Mouse (Mus musculus) heart, adult 2 months (tissue): ENCODE measurements around the gene Drd2. TPM values are rescaled to one million over a fixed set of nuclear protein-coding genes. Genes with fewer than 3 reads are reported as not detected.

Experiments used
- DNase-seq, 2 experiments: peaks; one replicate each; pipeline ENCODE4 v3.0.0; 2021
- H3K27ac ChIP-seq: fragments of 200-600 bp; 2 replicates; pipeline ENCODE4 v1.8.1; 2022
- H3K27me3 ChIP-seq: fragments of 200-500 bp; 2 replicates; pipeline ENCODE4 v1.6.1; 2012; ENCODE audit warnings: mild to moderate bottlenecking, low read length, inconsistent platforms, mixed read lengths; ENCODE audit not compliant: control insufficient read depth, insufficient read depth
- H3K36me3 ChIP-seq: fragments of 200-500 bp; 2 replicates; pipeline ENCODE4 v1.6.1; 2012; ENCODE audit warnings: low read length, inconsistent platforms; ENCODE audit not compliant: control insufficient read depth, insufficient read depth
- H3K4me1 ChIP-seq: fragments of 200-500 bp; 2 replicates; pipeline ENCODE4 v1.6.1; 2011; ENCODE audit warnings: low read length; ENCODE audit not compliant: control insufficient read depth, insufficient read depth
- H3K4me3 ChIP-seq: fragments of 200-600 bp; 2 replicates; pipeline ENCODE4 v1.8.1; 2022
- H3K79me2 ChIP-seq: fragments of 200-500 bp; replicated peaks from 2 replicates; pipeline ENCODE4 v1.6.1; 2012; ENCODE audit warnings: mild to moderate bottlenecking, inconsistent platforms, low read length, moderate library complexity, mixed read lengths; ENCODE audit not compliant: control insufficient read depth, insufficient read depth
- H3K9ac ChIP-seq: fragments of 200-500 bp; 2 replicates; pipeline ENCODE4 v1.6.1; 2012; ENCODE audit warnings: low read depth, mild to moderate bottlenecking, control low read depth, inconsistent platforms, low read length, mixed read lengths
- CTCF ChIP-seq: fragments of 200-600 bp; IDR thresholded peaks from 2 replicates; pipeline ENCODE4 v1.8.1; 2022; ENCODE audit warnings: antibody characterized with exemption, mild to moderate bottlenecking, moderate library complexity
- EP300 ChIP-seq: fragments of 200-500 bp; IDR thresholded peaks from 2 replicates; pipeline ENCODE4 v1.6.1; 2011; ENCODE audit warnings: low read depth, low read length, control low read depth; ENCODE audit not compliant: insufficient read depth
- POLR2A ChIP-seq: fragments of 200-500 bp; IDR thresholded peaks from 2 replicates; pipeline ENCODE4 v1.6.1; 2011; ENCODE audit warnings: mild to moderate bottlenecking, low read depth, low read length, control low read depth; ENCODE audit not compliant: insufficient read depth
- WGBS: fragments of 180-500 bp; shearing (Covaris S2); methylation state at CpG from one replicate; pipeline ENCODE4 v1.1.7; 2018; 5-methylcytosine and 5-hydroxymethylcytosine counted together
- intact Hi-C: fragments of 180-260 bp; cut with DNase I; formaldehyde crosslinking; loops from one replicate; pipeline ENCODE4 v1.15.1; 2025
- polyA plus RNA-seq: library from polyadenylated mRNA; depleted of rRNA; stranded (reverse); fragments of >200 nt; gene quantifications from 2 replicates; pipeline ENCODE4 v1.2.3, GENCODE M21; 2012
- total RNA-seq, 2 experiments: library from RNA; stranded (reverse); gene quantifications; 2 replicates each; pipeline ENCODE4 v1.2.3; 2021

Gene Drd2
- total and polyA plus RNA-seq, 3 experiments: 0.78 to 5.1 (median 1.0) TPM

- Histone ChIP-seq H3K9ac (no peak overlapping the region), H3K79me2 (no peaks in the 10 kb centered on the region), H3K27me3 (no peaks in the 10 kb centered on the region), H3K4me3 (no peak overlapping the region), H3K4me1 (no peaks in the 10 kb centered on the region; the same call in 1 of the 2 replicates), H3K27ac (no peak overlapping the region), H3K36me3 (no peaks in the 10 kb centered on the region)
- intact Hi-C loops: no loop called here
- TF ChIP-seq EP300 (no peak), CTCF (no peak)
- WGBS: 16% methylated on average over 5 of the region's 5 CpGs
- no peak for DNase-seq
Observed at GRCm38 (mm10) chr9:49365763-49366162, 25.3 kb downstream of the Drd2 start.

GRCm38 (mm10) chr9:49373946-49374345, 33.5 kb downstream of the Drd2 start:
- H3K9ac ChIP-seq: no peak overlapping the region
- H3K27ac ChIP-seq: no peak overlapping the region
- H3K79me2 ChIP-seq: no peaks in the 10 kb centered on the region
- no peak for TF ChIP-seq POLR2A
- no peak for TF ChIP-seq CTCF
- TF ChIP-seq EP300: no peak
- H3K4me3 ChIP-seq: no peak overlapping the region
- no peak for DNase-seq
- H3K27me3 ChIP-seq: no peaks in the 10 kb centered on the region
- intact Hi-C loops: no loop called here
- 78% methylated on average over 2 of the region's 2 CpGs for WGBS
- H3K4me1 ChIP-seq: no peaks in the 10 kb centered on the region
- no peaks in the 10 kb centered on the region for H3K36me3 ChIP-seq

DNA sequence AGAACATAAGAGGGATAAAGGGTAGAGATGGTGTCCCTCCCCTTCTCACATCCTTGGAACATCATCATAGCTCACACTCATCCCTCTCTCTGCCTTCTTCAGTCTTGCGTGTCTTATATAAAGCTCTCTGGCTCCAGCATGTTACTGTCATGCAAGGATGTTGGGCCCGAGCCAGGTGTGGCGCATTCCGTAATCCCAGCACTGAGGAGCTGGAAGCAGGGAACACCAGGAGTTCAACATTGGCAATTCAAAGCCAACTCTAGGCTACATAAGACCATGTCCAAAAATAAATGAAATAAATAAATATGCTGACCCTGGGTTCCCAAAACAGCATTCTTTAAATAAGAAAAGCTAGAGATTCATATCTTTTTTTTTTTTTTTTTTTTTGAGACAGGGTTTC, 39.5 kb downstream of the Drd2 start:
- peak; percentile 26 to 31 for DNase-seq
- Histone ChIP-seq H3K4me3 (no peak overlapping the region), H3K9ac (no peak overlapping the region), H3K79me2 (no peaks in the 10 kb centered on the region), H3K36me3 (no peaks in the 10 kb centered on the region), H3K27ac (no peak overlapping the region), H3K4me1 (peaks cover 1% of the 10 kb centered on the region), H3K27me3 (no peaks in the 10 kb centered on the region)
- intact Hi-C loops: loop anchor here (5.0 kb wide), 1 partner anchor 298 kb away; the partner anchor contains the start of gene Tmprss5
- WGBS: 52% methylated on average over 4 of the region's 4 CpGs
- TF ChIP-seq EP300 (no peak), CTCF (no peak), POLR2A (no peak)

- Histone ChIP-seq H3K4me1 (peaks cover 1% of the 10 kb centered on the region), H3K27ac (no peak overlapping the region; the same call in 1 of the 2 replicates), H3K4me3 (no peak overlapping the region), H3K36me3 (no peaks in the 10 kb centered on the region), H3K79me2 (no peaks in the 10 kb centered on the region), H3K9ac (no peak overlapping the region), H3K27me3 (no peaks in the 10 kb centered on the region)
- 88% methylated on average over 3 of the region's 3 CpGs for WGBS
- DNase-seq: no peak
- TF ChIP-seq EP300: no peak
- no peak for TF ChIP-seq CTCF
- TF ChIP-seq POLR2A: no peak
- intact Hi-C loops: loop anchor here (5.0 kb wide), 1 partner anchor 302 kb away; the partner anchor contains the start of gene Tmprss5
Observed at GRCm38 (mm10) chr9:49384041-49384440, 43.6 kb downstream of the Drd2 start.

DNA sequence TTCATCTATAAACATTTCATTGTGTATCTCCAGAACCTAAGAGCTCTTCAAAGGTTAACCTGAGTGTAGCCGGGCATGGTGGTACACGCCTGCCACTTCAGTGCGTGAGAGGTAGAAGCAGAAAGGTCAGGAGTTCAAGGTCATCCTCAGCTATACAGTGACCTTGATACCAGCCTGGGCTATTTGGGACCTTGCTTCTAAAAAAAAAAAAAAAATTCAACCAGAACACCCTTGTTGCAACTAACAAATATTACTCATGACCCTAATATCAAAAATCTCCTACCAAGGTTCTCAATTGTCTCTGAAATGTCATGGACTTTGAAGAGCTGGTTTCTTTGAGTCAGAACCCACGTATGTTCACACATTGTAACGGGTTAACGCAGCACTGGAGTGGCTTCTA, 44.4 kb downstream of the Drd2 start:
- Histone ChIP-seq H3K4me3 (no peak overlapping the region), H3K27ac (peak overlapping the region; percentile 86), H3K9ac (no peak overlapping the region), H3K27me3 (no peaks in the 10 kb centered on the region), H3K79me2 (no peaks in the 10 kb centered on the region), H3K4me1 (peaks cover 1% of the 10 kb centered on the region), H3K36me3 (no peaks in the 10 kb centered on the region)
- WGBS: 35% methylated on average over 6 of the region's 6 CpGs
- no peak for DNase-seq
- no peak for TF ChIP-seq POLR2A
- TF ChIP-seq CTCF: no peak
- intact Hi-C loops: loop anchor here (5.0 kb wide), 3 partner anchors 97 to 303 kb away; partner anchors contain the start of gene Tmprss5

DNA sequence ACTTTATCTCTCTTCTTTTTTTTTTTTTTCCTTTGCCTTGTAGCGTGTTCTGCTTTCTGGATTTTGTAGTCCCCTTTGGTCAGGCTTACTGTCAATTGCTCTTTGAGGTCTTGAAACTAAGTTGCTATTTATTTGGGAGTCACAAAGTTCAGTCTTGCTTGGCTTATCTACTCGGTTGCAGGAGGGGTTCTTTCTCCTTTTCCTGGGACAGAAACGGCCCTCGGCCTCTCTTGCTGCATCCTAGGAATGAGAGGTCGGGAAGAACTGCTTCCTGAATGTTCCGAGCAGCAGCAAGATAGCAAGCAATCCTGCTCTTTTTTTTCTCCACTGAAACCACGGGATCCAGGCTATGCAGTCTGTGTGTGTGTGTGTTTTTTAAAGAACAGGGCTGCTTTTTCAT, 44.9 kb downstream of the Drd2 start:
- TF ChIP-seq EP300: no peak
- no peak for TF ChIP-seq CTCF
- no peak for TF ChIP-seq POLR2A
- WGBS: 5% methylated on average over 7 of the region's 7 CpGs
- H3K4me3 ChIP-seq: no peak overlapping the region
- DNase-seq: peak in 1 of 2 experiments; percentile 34
- intact Hi-C loops: loop anchor here (5.0 kb wide), 2 partner anchors 97 to 138 kb away; no protein-coding TSS in a partner anchor
- no peaks in the 10 kb centered on the region for H3K79me2 ChIP-seq
- H3K9ac ChIP-seq: peak overlapping the region; percentile 5; the same call in 1 of the 2 replicates
- H3K36me3 ChIP-seq: no peaks in the 10 kb centered on the region
- peak overlapping the region; percentile 86 for H3K27ac ChIP-seq
- peaks cover 1% of the 10 kb centered on the region for H3K4me1 ChIP-seq
- H3K27me3 ChIP-seq: no peaks in the 10 kb centered on the region
